Mouse (Mus musculus) CH12.LX (cell line): ENCODE measurements around the gene Gm14214. TPM values are rescaled to one million over a fixed set of nuclear protein-coding genes. Genes with fewer than 3 reads are reported as not detected.

Experiments
- DNase-seq: peaks from one replicate; pipeline ENCODE4 v3.0.0-alpha.2; 2013; ENCODE audit errors: extremely low read depth
- H3K27ac ChIP-seq: 2 replicates; pipeline ENCODE4 v1.5.1; 2012; ENCODE audit warnings: low read depth, mild to moderate bottlenecking, control low read depth, moderate library complexity; ENCODE audit not compliant: insufficient read depth
- H3K27me3 ChIP-seq: replicated peaks from 2 replicates; pipeline ENCODE3; 2012; ENCODE audit warnings: inconsistent platforms
- H3K36me3 ChIP-seq, 2 experiments: replicated peaks in 1 of 2; 2 replicates each; pipeline versions ENCODE3 to v1.6.1; 2012; ENCODE audit warnings: inconsistent platforms in 1 of 2, low read length in 1 of 2, mild to moderate bottlenecking in 1 of 2, mixed read lengths in 1 of 2, moderate library complexity in 1 of 2; ENCODE audit not compliant: control insufficient read depth in 1 of 2, insufficient read depth in 1 of 2
- H3K4me1 ChIP-seq, 2 experiments: 2 replicates each; pipeline ENCODE4 v1.6.1; 2012; ENCODE audit warnings: inconsistent platforms in 1 of 2, moderate library complexity in 1 of 2; ENCODE audit not compliant: insufficient read depth in 2 of 2, control insufficient read depth in 1 of 2
- H3K4me2 ChIP-seq: 2 replicates; pipeline ENCODE4 v1.6.1; 2012; ENCODE audit warnings: low read depth, mild to moderate bottlenecking, control low read depth; ENCODE audit not compliant: poor library complexity, insufficient read depth, severe bottlenecking
- H3K4me3 ChIP-seq, 3 experiments: fragments of 150-350 bp in 1 of 3; sonication (generic) in 1 of 3; replicated peaks in 1 of 3; 2 replicates each; pipeline versions ENCODE3 to v1.5.1; 2011 to 2012; ENCODE audit warnings: low read depth in 2 of 3, low read length in 2 of 3, mild to moderate bottlenecking in 2 of 3, moderate library complexity in 2 of 3, control low read depth in 1 of 3, improper control_type of control experiment in 1 of 3, inconsistent platforms in 1 of 3, mixed read lengths in 1 of 3; ENCODE audit not compliant: poor library complexity in 1 of 3
- H3K79me2 ChIP-seq: replicated peaks from 2 replicates; pipeline ENCODE4 v1.6.1; 2012; ENCODE audit warnings: mild to moderate bottlenecking, moderate library complexity; ENCODE audit not compliant: control insufficient read depth, poor library complexity, insufficient read depth, severe bottlenecking; ENCODE audit errors: extremely low read depth
- H3K9ac ChIP-seq: 2 replicates; pipeline ENCODE4 v1.6.1; 2012; ENCODE audit warnings: low read depth, mild to moderate bottlenecking, control low read depth, moderate library complexity; ENCODE audit not compliant: insufficient read depth
- H3K9me3 ChIP-seq: replicated peaks from 2 replicates; pipeline ENCODE3; 2012; ENCODE audit warnings: low read length, inconsistent platforms, mixed read lengths
- CHD1 ChIP-seq: IDR thresholded peaks from 2 replicates; pipeline ENCODE4 v1.6.1; 2012; ENCODE audit warnings: low read depth, low read length, improper control_type of control experiment, inconsistent platforms
- CTCF ChIP-seq, 2 experiments: IDR thresholded peaks in 1 of 2; conservative IDR thresholded peaks in 1 of 2; 2 replicates each; pipeline ENCODE4 v1.5.1; 2011 to 2012; ENCODE audit warnings: low read depth in 2 of 2, low read length in 2 of 2, improper control_type of control experiment in 1 of 2, inconsistent platforms in 1 of 2, mild to moderate bottlenecking in 1 of 2, moderate library complexity in 1 of 2
- ELF1 ChIP-seq: IDR thresholded peaks from 2 replicates; pipeline ENCODE4 v1.6.1; 2014; ENCODE audit warnings: low read depth, mild to moderate bottlenecking, inconsistent platforms, low read length, improper control_type of control experiment
- ETS1 ChIP-seq: conservative IDR thresholded peaks from 2 replicates; pipeline ENCODE4 v1.6.1; 2012; ENCODE audit warnings: low read depth, mild to moderate bottlenecking, inconsistent platforms, low read length, improper control_type of control experiment, moderate library complexity
- IRF4 ChIP-seq: IDR thresholded peaks from 2 replicates; pipeline ENCODE4 v1.6.1; 2014; ENCODE audit warnings: low read depth, mild to moderate bottlenecking, inconsistent platforms, low read length, improper control_type of control experiment
- JUN ChIP-seq: IDR thresholded peaks from 2 replicates; pipeline ENCODE4 v1.6.1; 2011; ENCODE audit warnings: low read depth, mild to moderate bottlenecking, low read length, improper control_type of control experiment, moderate library complexity; ENCODE audit not compliant: insufficient read depth
- KAT2A ChIP-seq: IDR thresholded peaks from 2 replicates; pipeline ENCODE4 v1.6.1; 2012; ENCODE audit warnings: low read length, improper control_type of control experiment, inconsistent platforms; ENCODE audit not compliant: insufficient replicate concordance
- MAFK ChIP-seq: IDR thresholded peaks from 2 replicates; pipeline ENCODE4 v1.6.1; 2011; ENCODE audit warnings: low read length, improper control_type of control experiment; ENCODE audit not compliant: insufficient replicate concordance
- MEF2A ChIP-seq: IDR thresholded peaks from 2 replicates; pipeline ENCODE4 v1.6.1; 2014; ENCODE audit warnings: low read depth, mild to moderate bottlenecking, inconsistent platforms, low read length, improper control_type of control experiment, borderline replicate concordance
- MXI1 ChIP-seq: IDR thresholded peaks from 2 replicates; pipeline ENCODE4 v1.6.1; 2011; ENCODE audit warnings: mild to moderate bottlenecking, low read depth, low read length, improper control_type of control experiment
- NRF1 ChIP-seq: IDR thresholded peaks from 2 replicates; pipeline ENCODE4 v1.6.1; 2014; ENCODE audit warnings: low read depth, mild to moderate bottlenecking, inconsistent platforms, low read length, improper control_type of control experiment, moderate library complexity
- PAX5 ChIP-seq: IDR thresholded peaks from 2 replicates; pipeline ENCODE4 v1.6.1; 2012; ENCODE audit warnings: low read length, inconsistent platforms, mixed read lengths
- POLR2A ChIP-seq: IDR thresholded peaks from 2 replicates; pipeline ENCODE4 v1.6.1; 2011; ENCODE audit warnings: low read depth, mild to moderate bottlenecking, improper control_type of control experiment, low read length
- POLR2AphosphoS2 ChIP-seq: IDR thresholded peaks from 2 replicates; pipeline ENCODE4 v1.6.1; 2011; ENCODE audit warnings: low read depth, low read length, improper control_type of control experiment
- RAD21 ChIP-seq: IDR thresholded peaks from 2 replicates; pipeline ENCODE4 v1.6.1; 2011; ENCODE audit warnings: low read depth, mild to moderate bottlenecking, low read length, improper control_type of control experiment, moderate library complexity
- RCOR1 ChIP-seq: conservative IDR thresholded peaks from 2 replicates; pipeline ENCODE4 v1.6.1; 2012; ENCODE audit warnings: low read depth, mild to moderate bottlenecking, inconsistent platforms, low read length, improper control_type of control experiment
- SIN3A ChIP-seq: IDR thresholded peaks from 2 replicates; pipeline ENCODE4 v1.6.1; 2012; ENCODE audit warnings: low read length, improper control_type of control experiment, inconsistent platforms
- UBTF ChIP-seq: IDR thresholded peaks from 2 replicates; pipeline ENCODE4 v1.6.1; 2012; ENCODE audit warnings: low read depth, mild to moderate bottlenecking, inconsistent platforms, low read length, improper control_type of control experiment, moderate library complexity
- USF1 ChIP-seq: IDR thresholded peaks from 2 replicates; pipeline ENCODE4 v1.6.1; 2014; ENCODE audit warnings: low read depth, mild to moderate bottlenecking, inconsistent platforms, low read length, improper control_type of control experiment
- ZC3H11A ChIP-seq: IDR thresholded peaks from 2 replicates; pipeline ENCODE4 v1.6.1; 2012; ENCODE audit warnings: low read depth, mild to moderate bottlenecking, inconsistent platforms, low read length, improper control_type of control experiment
- ZKSCAN1 ChIP-seq: IDR thresholded peaks from 2 replicates; pipeline ENCODE4 v1.6.1; 2012; ENCODE audit warnings: low read depth, inconsistent platforms, low read length, improper control_type of control experiment, borderline replicate concordance
- dilution Hi-C: fragments of 300-500 bp; cut with MboI; formaldehyde crosslinking; loops from 2 replicates; pipeline ENCODE4 v1.14.3; 2020; ENCODE audit warnings: low sequenced_read_pairs; ENCODE audit not compliant: extremely low pct_unique_long_range_greater_than_20kb, extremely low pct_ligation_motif_present
- in situ Hi-C: fragments of 300-500 bp; cut with MboI; formaldehyde crosslinking; loops from 3 replicates; pipeline ENCODE4 v1.14.3; 2019; ENCODE audit warnings: low sequenced_read_pairs, low pct_ligation_motif_present, low pct_unique_long_range_greater_than_20kb, mixed read lengths
- polyA plus RNA-seq: library from polyadenylated mRNA; unstranded; fragments of >175 nt; gene quantifications from 2 replicates; pipeline ENCODE4 v1.2.1, GENCODE M21; 2012; ENCODE audit warnings: low read depth; ENCODE audit not compliant: insufficient read length
- total RNA-seq, 2 experiments: library from RNA; depleted of rRNA; stranded (reverse); fragments of 300-350 nt in 1 of 2; fragments of >200 nt in 1 of 2; gene quantifications; 2 replicates each; pipeline ENCODE4 v1.2.3; 2012 to 2014

The Gm14214 gene
- total and polyA plus RNA-seq, 3 experiments = 0.41 TPM; not detected in 2

GRCm38 (mm10) chr2:154730841-154731240, 39.0 kb downstream of the Gm14214 start:
- Histone ChIP-seq H3K27ac (no peak overlapping the region), H3K79me2 (no peaks in the 10 kb centered on the region), H3K4me1 (peaks cover 17 to 36% of the 10 kb centered on the region in 2 experiments), H3K4me2 (no peak overlapping the region), H3K27me3 (no peaks in the 10 kb centered on the region), H3K9ac (no peak overlapping the region), H3K4me3 (no peak overlapping the region), H3K36me3 (no peaks in the 10 kb centered on the region), H3K9me3 (no peaks in the 10 kb centered on the region)
- no peak for TF ChIP-seq USF1
- TF ChIP-seq RCOR1 = no peak
- TF ChIP-seq CTCF (conservative IDR thresholded peaks at IDR 0.05 in 1 of 2, IDR thresholded peaks at IDR 0.05 in 1 of 2; ENCODE audit: low read depth in 2 of 2, low read length in 2 of 2) = no peak
- no peak for TF ChIP-seq MAFK
- no peak for TF ChIP-seq NRF1
- TF ChIP-seq CHD1 = no peak
- TF ChIP-seq MEF2A = no peak
- no peak for TF ChIP-seq ELF1
- no peak for TF ChIP-seq SIN3A
- TF ChIP-seq ETS1 = no peak
- TF ChIP-seq ZC3H11A = no peak
- TF ChIP-seq MXI1 = no peak
- TF ChIP-seq PAX5 = no peak
- TF ChIP-seq JUN = no peak
- no peak for TF ChIP-seq POLR2AphosphoS2
- no peak for TF ChIP-seq RAD21
- TF ChIP-seq IRF4 = no peak
- no peak for DNase-seq
- dilution Hi-C loops = no loop called here
- in situ Hi-C loops = no loop called here

GRCm38 (mm10) chr2:154729737-154730136, 40.1 kb downstream of the Gm14214 start:
- in situ Hi-C loops = no loop called here
- dilution Hi-C loops = no loop called here

More at GRCm38 (mm10) chr2:154729737-154730136, 40.1 kb downstream of the Gm14214 start:
- H3K4me3 ChIP-seq = no peak overlapping the region
- H3K36me3 ChIP-seq = no peaks in the 10 kb centered on the region
- H3K79me2 ChIP-seq = no peaks in the 10 kb centered on the region
- H3K4me1 ChIP-seq = peaks cover 17 to 35% of the 10 kb centered on the region in 2 experiments
- no peaks in the 10 kb centered on the region for H3K27me3 ChIP-seq
- H3K4me2 ChIP-seq = no peak overlapping the region
- H3K27ac ChIP-seq = no peak overlapping the region
- H3K9me3 ChIP-seq = no peaks in the 10 kb centered on the region
- H3K9ac ChIP-seq = no peak overlapping the region
- no peak for TF ChIP-seq KAT2A
- TF ChIP-seq CTCF (conservative IDR thresholded peaks at IDR 0.05 in 1 of 2, IDR thresholded peaks at IDR 0.05 in 1 of 2; ENCODE audit: low read depth in 2 of 2, low read length in 2 of 2) = no peak
- no peak for TF ChIP-seq POLR2AphosphoS2
- TF ChIP-seq RCOR1 = no peak
- TF ChIP-seq UBTF = no peak
- TF ChIP-seq ZKSCAN1 = no peak
- TF ChIP-seq IRF4 = no peak
- TF ChIP-seq POLR2A = no peak
- TF ChIP-seq, all 38 proteins: peak for 0
- DNase-seq = no peak
